Mouse (Mus musculus): ENCODE data around the gene Naaladl1.

Naaladl1 gene

DNA sequence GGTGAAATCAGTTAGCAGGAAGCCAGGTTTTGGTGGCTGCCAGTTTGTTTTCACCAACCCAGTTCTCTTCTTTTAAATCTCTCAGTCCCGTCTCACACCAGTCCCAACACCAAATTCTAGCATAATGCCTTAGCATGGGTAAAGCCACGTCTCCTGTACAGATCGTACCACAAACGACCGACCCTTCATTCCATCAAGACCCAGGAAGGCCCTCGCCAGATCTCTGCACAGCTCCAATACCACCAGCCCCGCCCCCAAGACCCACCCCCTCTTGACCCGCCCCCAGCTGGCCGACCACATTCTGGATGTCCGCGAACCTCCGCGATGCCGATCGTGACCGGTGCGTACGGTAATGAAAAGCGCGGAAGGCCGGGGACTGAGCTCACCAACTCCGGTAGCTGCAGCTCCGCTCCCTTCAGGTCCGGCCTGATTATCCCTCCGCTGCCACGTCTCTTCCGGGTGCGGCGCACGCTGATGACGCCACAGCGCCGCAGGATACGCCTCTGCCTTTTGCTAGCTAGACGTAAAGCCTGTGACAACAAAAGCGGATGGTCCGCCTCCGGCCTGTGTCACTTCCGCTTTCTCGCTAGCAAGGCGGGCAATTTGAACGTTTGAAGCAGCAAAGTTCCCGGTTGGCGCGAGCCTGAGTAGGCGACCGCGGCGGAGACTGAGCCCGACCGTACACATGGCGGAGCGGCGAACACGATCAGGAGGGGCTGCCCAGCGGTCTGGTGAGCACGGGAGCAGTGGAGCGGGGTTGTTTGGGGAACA is 20.9 kb upstream of the Naaladl1 start, which contains the start of the genes Zfpl1 and Cdca5:
Gene Zfpl1 (minus strand): TSS at position 479 of the 771 bp plus-strand sequence.
Gene Cdca5 (plus strand): TSS at position 506 of the 771 bp plus-strand sequence.
- peak; percentile 99 for DNase-seq (ENCODE audit: low spot score)

- DNase-seq (ENCODE audit: low spot score) = peak; percentile 76
Observed at GRCm38 (mm10) chr19:6085417-6085879, 20.1 kb upstream of the Naaladl1 start.

DNA sequence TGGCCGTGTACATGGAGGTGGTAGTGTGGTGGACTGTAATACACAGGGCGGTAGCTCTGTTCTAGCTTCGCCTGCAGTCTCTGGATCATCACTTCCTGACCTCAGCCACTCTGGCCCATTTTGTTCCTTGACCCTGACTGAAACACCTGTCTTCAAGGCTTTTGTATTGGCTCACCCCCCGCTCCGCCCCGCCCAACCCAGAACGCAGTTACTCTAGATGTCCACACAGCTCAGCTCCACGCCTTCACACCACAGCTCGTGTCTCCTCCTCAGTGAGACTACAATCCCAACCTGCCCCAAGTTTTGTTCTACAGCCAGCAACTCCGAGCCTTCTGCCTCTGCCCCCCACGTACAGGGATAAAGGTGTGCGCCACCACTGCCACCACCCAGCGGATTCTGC is 16.7 kb upstream of the Naaladl1 start:
- DNase-seq (ENCODE audit: low spot score) = no peak

DNA sequence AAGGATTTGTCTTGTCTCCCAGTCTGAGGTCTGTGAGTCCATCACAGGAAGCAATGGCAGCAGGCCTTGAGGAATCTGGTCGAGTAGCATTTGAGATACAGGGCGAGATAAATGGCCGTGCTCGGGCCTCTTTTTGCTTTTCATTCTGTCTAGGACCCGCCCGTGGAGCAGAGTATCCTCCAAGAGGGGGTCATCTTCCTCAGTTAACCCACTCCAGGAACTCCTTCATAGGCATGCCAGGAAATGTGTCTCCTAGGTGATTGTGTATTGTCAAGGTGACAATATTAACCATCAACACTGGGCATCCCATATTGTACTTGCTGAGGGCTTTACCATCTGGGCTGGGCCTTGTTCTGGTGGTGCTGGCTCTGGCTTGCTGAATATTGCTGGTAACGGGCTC is 11.5 kb upstream of the Naaladl1 start, which contains the start of gene AC131692.1:
Gene AC131692.1 (plus strand): TSS at position 301 of the 400 bp plus-strand sequence.
- no peak for DNase-seq (ENCODE audit: low spot score)

- DNase-seq (ENCODE audit: low spot score) = no peak
Observed at GRCm38 (mm10) chr19:6097847-6098246, 7.7 kb upstream of the Naaladl1 start.

GRCm38 (mm10) chr19:6101186-6101585 is 4.4 kb upstream of the Naaladl1 start:
- no peak for DNase-seq (ENCODE audit: low spot score)

- no peak for DNase-seq (ENCODE audit: low spot score)
Observed at GRCm38 (mm10) chr19:6102169-6102853, 3.3 kb upstream of the Naaladl1 start.

DNA sequence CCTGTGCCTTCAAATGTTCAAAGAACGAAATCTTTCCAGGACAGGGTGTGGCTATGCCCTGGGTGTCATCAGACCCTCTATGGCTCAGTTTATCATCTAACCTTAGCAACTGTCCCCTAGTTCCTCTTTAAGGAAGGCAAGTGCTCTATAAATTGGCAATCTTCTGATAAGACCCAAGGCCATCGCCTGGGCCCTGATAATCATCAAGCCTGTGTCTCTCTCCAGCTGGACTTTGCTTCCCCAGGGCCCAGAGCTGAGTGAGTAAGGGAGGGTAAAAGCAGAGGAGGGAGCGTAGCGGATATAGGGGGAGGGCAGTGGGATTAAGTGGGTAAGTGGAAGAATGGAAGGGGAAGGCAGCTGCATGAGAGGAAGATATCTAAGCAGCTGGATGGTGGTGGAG is 1.1 kb upstream of the Naaladl1 start:
- DNase-seq (ENCODE audit: low spot score) = no peak

- no peak for DNase-seq (ENCODE audit: low spot score)
Observed at GRCm38 (mm10) chr19:6113116-6113515, 7.5 kb downstream of the Naaladl1 start.

GRCm38 (mm10) chr19:6116113-6116850 is 10.7 kb downstream of the Naaladl1 start:
- DNase-seq (ENCODE audit: low spot score) = no peak

- peak; percentile 26 for DNase-seq (ENCODE audit: low spot score)
Observed at GRCm38 (mm10) chr19:6117346-6117985, 11.9 kb downstream of the Naaladl1 start.

DNA sequence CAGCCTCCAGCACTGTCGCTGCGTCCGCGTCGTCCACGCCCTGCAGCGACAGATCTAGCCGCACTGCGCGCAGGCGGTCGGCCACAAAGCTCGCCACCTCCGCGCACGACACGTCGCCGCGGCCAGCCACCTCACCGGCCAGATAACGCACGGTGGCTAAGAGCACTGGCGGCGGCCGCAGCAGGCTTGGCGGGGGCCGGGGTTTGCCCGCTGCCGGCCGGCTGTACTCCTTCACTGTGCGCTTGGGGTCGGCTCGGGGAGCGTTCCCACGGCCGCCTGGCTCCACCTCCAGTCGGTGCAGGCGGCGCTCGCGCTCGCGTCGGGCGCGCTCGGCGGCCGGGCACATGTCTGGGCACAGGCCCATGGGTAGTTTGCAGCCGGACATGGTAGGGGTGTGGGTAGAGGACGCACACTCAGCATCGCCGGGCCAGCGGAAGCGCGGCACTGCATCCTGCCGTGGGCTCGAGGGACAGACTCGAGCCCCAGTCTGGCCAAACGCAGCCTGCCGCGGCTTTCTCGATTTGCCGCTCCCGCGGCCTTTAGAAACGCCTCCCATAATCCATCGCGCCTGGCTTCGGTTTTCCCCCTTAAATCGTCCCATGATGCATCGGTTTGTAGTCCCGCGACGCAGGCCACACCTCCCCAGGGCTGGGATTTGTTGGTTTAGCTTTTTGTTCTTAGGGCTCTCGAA is 12.5 kb downstream of the Naaladl1 start, which contains the start of gene Sac3d1:
Gene Sac3d1 (minus strand): TSS at position 665 of the 691 bp plus-strand sequence.
- peak; percentile 96 for DNase-seq (ENCODE audit: low spot score)

DNA sequence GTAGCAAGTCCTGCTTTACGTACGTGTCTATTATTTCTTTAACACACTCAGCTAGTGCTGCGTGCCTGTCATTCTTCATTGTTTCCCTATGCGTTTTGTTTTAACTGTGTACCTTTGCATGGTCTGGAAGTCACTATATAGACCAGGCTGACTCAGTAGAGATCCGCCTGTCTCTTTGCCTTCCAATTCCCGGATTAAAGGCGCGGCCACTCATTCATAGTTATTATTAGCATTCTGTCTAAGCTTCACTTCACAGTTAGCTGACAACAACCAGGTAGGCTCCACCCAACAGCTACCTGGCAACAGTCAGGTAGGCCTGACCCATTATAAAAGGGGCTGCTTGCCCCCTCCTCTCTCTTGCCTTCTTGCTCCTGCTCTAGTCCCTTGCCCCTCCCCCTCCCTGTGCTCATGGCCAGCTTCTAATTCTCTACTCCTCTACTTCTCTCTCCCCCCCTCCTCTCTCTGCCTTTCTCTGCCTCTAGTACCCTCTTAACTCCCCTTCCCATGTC is 13.1 kb downstream of the Naaladl1 start:
- DNase-seq (ENCODE audit: low spot score) = no peak

GRCm38 (mm10) chr19:6121761-6122160 is 16.2 kb downstream of the Naaladl1 start:
- DNase-seq (ENCODE audit: low spot score) = no peak

DNA sequence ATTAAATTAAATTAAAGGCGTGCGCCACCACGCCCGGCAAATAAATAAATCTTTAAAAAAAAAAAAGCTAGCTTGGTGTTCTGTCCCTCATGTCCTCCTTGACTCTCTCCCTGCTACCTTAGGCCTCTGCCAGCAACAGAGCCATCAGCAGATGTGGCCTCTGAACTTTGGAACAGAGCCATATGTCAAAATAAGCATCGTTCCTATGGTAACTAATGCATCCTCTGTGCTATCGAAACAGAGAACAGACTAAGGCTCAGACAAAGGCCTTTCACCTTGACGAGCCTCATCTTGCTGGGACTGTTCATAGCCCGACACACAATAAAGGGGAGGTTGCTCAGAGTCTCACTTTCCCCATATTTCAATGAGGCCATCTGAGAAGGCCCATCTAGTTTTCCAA is 17.7 kb downstream of the Naaladl1 start:
- DNase-seq (ENCODE audit: low spot score) = peak; percentile 69

GRCm38 (mm10) chr19:6124898-6125297 is 19.3 kb downstream of the Naaladl1 start:
- peak; percentile 55 for DNase-seq (ENCODE audit: low spot score)

GRCm38 (mm10) chr19:6126289-6126688 is 20.7 kb downstream of the Naaladl1 start:
- peak; percentile 81 for DNase-seq (ENCODE audit: low spot score)

DNA sequence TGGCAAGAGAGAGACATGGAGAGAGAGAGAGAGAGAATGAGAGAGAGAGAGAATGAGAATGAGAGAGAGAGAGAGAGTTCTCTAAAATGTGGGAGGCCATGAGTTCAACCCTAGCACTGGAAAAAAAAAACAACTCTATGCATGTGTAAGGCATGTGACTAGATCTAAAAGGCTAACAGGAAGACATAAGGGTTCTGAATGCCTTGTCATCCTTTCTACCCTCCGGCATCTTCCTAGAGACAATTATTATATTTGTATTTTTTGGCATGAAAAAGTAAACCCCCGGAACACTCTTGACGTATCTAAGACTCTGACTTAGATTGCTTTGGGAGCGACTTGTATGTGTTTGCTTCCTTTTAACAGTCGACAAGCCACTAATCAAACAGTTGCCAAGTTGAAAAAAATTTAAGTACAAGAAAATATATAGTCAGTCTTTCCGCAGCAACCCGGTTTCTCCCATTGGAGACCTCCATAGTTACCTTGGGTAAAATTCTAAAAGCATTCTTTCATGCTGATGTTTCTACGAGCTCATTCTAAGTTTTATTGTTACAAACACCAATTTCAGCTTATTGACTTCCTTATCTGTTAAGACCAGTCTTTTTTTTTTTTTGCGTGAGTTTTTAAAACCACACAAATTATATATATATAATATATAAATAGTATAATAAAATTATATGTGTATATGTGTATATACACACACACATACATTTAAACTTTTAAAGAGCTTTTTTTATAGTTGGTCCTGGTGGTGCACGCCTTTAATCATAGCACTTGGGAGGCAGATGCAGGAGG is 21.4 kb downstream of the Naaladl1 start:
- DNase-seq (ENCODE audit: low spot score) = no peak

GRCm38 (mm10) chr19:6127760-6128341 is 22.3 kb downstream of the Naaladl1 start, which contains the start of gene Snx15:
TSS of gene Snx15 (minus strand) at chr19:6128304.
- peak; percentile 99 for DNase-seq (ENCODE audit: low spot score)

Data from adipocyte (in vitro differentiated cells).